Mouse (Mus musculus) left cerebral cortex, postnatal 10 days (tissue): ENCODE measurements at regions not wholly inside any gene's neighbourhood (a gene's known extent, or its start where the extent isn't known, plus 50 kb on each side); places are given as distances from the start of the nearest gene placed in this dataset.
A peak's percentile ranks its signal among the peaks of the same experiment; 100 is the strongest.

Experiments used
- DNase-seq, 2 experiments: peaks; one replicate each; pipeline ENCODE4 v3.0.0; 2021 to 2022; ENCODE audit warnings: low spot score in 2 of 2, mixed read lengths in 1 of 2; ENCODE audit errors: extremely low spot score in 1 of 2
- intact Hi-C: fragments of 180-260 bp; cut with DNase I; formaldehyde crosslinking; loops from one replicate; pipeline ENCODE4 v1.15.1; 2025

- intact Hi-C loops = no loop called here
- peak; percentile 11 to 39 for DNase-seq
These were observed 197.2 kb downstream of the Uaca start for GRCm38 (mm10) chr9:60991509-60991908.

DNA sequence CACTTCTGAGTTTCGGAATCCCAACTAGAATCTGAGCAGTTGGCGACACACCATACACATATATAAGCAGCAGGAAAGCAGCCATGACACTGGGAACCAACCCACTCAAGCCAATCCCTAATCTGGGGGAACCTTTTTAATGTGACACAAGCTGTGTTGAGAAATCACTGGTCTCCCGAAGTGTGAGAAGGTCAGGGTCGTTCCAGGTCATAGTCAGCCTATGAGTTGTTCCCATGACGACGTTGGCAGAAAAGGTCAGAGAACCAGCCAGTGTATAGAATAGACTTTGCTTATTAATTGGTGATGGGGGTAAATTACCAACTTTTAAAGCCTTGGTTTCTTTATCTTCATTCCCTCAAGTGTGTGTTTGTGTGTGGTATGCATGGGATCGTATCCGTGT is 199.3 kb downstream of the Uaca start:
- no peak for DNase-seq
- intact Hi-C loops = no loop called here

- intact Hi-C loops = no loop called here
- DNase-seq = no peak
These were observed 200.8 kb downstream of the Uaca start for GRCm38 (mm10) chr9:60995096-60995495.

GRCm38 (mm10) chr9:60998086-60998785 is 203.9 kb downstream of the Uaca start:
- intact Hi-C loops = no loop called here
- peak in 1 of 2 experiments; percentile 46 for DNase-seq

- peak in 1 of 2 experiments; percentile 37 for DNase-seq
- intact Hi-C loops = no loop called here
These were observed 204.7 kb downstream of the Uaca start for GRCm38 (mm10) chr9:60999001-60999529.

DNA sequence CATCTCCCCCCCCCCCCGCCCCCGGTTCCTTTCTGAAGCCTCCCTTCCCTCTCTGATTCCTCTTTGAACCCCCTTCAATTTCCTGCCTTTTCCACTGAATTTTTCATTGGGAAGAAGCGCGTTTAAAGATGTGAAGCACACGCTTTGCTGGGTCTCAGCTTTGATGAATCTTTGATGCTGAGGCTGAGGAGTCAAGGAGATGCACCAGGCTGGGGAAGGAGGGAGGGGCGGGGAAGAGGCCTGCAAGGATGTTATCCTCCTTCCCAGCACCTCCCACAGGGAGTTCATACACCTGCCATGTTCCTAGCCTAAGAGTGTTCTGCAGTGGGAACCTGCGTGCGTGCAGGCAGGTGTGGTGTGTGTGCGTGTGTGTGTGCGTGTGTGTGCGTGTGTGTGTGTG is 205.9 kb downstream of the Uaca start:
- DNase-seq = no peak
- intact Hi-C loops = no loop called here

- intact Hi-C loops = no loop called here
- no peak for DNase-seq
These were observed 208.2 kb downstream of the Uaca start for GRCm38 (mm10) chr9:61002572-61002971.

DNA sequence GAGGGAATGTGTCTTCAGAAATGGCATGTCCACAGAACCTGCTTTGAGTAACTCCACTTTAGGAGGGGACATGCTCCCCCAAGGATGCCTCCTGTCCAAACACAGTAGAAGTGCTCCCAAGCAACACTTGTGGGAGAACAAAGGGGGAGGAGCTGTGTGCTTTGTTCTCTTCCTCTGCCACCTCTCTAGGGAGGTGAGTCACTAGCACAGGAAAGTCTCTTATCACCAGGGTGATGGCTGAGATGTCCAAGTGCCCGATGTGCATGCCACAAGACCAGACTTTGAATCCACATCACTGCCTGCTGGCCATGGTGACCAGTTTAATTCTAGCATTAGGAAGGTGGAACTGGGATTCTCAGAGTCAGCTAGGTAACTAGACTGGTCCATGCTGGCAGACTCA is 214.1 kb downstream of the Uaca start:
- no peak for DNase-seq
- intact Hi-C loops = no loop called here

- intact Hi-C loops = no loop called here
- no peak for DNase-seq
These were observed 216.7 kb downstream of the Uaca start for GRCm38 (mm10) chr9:61011066-61011465.

- intact Hi-C loops = no loop called here
- DNase-seq = peak; percentile 79 to 83
These were observed 218.6 kb downstream of the Uaca start for GRCm38 (mm10) chr9:61012771-61013540.

DNA sequence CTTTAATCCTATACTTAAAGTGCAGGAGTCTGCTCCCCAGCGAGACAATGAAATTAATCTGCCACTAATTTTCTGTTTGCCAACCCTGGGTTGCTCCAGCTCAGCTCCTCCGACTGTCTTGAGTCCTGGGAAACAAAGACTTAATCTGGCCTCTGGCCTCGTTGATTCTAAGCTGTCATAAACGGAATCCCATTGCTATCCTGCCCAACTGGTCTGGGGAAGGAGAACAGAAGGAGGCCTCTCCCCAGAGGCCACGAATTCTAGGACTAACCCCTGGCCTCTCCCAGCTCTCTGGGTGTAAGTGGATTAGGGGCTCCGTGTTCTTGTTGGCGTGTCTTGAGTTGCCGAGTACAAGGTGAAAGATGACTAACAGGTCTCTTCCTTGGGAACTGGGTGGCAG is 219.8 kb downstream of the Uaca start:
- intact Hi-C loops = no loop called here
- no peak for DNase-seq

DNA sequence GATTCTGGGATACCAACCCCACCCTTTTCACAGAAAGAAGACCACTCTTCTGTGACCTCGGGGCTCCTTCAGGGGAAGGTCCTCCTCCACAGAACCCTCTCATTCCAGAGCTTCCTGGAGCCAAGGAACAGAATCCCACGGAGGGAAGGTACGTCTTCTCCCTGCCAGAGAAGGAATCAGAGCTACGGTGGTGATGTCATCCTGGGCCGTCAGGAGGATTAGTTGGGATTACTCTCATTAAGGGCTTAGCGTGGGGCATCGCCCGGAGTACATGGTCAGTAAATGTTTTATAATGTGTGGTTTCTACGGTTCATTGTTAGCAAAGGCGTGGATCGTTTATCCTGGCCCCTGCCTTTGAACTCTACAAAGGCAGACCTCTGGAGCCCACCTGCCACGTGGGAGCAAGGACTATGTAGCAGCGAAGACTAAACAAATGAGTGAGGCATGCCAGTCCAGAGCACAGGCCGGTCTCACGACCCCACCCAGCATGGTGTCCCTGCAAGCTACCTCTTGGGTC is 221.1 kb downstream of the Uaca start:
- peak in 1 of 2 experiments; percentile 18 for DNase-seq
- intact Hi-C loops = no loop called here

GRCm38 (mm10) chr9:61016673-61017072 is 222.3 kb downstream of the Uaca start:
- intact Hi-C loops = no loop called here
- DNase-seq = peak in 1 of 2 experiments; percentile 14

GRCm38 (mm10) chr9:61019938-61020337 is 225.6 kb downstream of the Uaca start:
- intact Hi-C loops = no loop called here
- DNase-seq = no peak

DNA sequence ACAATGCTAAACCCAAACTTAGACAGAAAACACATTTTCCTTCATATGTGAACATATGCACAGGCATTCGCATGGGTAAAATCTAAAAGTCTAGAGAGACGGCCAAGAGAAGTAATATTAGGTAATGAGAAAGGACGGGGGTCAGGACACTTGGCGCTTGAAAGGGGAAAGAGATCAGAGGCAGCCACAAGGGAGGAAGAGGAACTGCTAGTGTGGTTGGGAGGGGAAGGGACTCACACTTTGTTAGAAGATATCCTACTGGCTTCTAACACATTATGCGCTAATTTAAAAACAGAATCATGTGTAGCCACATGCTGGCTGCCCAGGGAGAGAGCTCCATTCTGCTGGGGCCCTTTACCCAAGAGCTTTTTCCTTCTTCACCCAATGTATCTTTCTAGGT is 227.5 kb downstream of the Uaca start:
- no peak for DNase-seq
- intact Hi-C loops = no loop called here

DNA sequence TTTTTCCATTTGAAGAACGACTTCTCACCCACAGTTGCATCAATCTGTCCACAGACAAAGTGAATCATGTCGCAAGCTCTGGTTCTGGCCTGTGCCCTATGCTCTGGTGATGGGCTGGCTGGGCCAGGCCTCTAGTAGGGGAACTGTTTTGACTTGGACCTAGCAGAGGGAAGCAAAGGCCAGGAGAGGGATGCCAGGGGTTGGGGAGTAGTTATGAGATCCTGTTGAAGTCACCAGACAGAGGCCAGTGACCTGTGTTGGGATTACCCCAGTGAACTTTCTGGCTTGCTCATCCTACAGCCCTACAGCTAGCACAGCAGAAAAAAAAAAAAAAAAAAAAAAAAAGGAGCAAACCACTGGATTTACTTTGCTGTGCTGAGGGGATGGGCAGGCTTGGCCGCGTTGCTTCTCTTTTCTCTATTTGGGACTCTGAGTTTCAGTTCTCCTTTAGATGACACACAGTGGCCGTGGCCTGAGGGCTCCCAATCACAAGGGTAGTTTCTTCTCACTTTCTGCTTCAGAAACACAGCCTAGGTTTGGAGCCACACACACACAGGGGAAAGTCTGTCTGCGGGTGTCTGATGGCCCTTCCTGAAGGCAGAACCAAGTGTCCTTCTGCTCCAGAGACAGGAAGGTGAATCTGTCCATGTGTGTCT is 228.2 kb downstream of the Uaca start:
- DNase-seq = no peak
- intact Hi-C loops = no loop called here

DNA sequence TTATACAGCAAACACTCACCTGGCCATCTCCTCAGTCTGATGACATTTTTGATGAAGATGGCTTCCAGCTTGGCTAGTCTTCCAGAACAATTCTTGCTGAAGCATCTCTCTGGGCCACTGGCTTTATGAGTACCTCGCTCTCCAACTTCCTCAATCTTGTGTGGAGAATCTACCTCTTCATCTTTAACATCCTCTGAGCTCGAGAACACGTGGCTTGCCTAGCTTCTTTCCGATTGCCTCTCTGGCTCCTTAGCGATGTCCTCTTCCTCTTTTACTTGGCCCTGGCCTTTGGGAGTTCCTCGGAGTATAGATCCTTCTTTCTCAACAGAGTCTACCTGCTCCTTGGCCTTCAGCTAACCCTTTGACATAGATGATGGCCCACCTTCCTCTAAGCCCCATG is 231.0 kb downstream of the Uaca start:
- intact Hi-C loops = no loop called here
- no peak for DNase-seq

DNA sequence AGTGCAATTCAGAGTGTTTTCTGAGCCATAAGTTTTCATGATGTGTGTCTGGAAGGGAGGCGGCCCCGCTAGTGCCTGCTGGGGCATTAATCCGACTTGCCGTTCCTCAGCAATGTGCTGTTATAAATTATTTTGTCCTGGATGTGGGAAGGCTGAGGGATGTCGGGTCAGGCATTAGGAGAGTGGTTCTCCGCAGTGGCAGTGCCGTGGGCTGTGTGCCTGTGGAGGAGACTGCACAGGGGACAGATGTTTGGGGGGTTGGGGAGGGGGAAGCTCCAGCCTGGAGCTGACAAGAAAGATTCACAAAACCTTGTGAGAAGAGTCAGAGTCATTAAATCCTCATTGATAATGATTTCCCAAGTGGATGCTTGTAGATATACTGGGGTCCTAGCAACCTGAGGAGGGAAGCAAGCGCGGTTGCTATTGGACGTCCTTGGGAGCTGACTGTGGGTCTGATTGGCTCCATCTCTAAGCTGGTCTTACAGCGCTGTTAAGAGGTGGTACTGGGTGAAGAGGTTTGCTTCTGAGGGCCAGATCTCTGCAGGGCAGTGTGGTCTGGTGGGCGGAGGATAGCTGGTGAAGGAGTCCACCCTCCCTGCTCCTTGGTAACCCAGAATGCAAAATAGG is 234.5 kb downstream of the Uaca start:
- no peak for DNase-seq
- intact Hi-C loops = no loop called here
